ENCODE assay signal across 6 mouse cellular contexts in genomic region chr4:146517150-146517549, GRCm38 (mm10). TPM values are rescaled to one million over a fixed set of nuclear protein-coding genes. Genes with fewer than 3 reads are reported as not detected.
DNase-seq lines count a peak whose midpoint lies in the region; ATAC-seq and TF ChIP-seq lines count a peak whose summit lies in the region.
"Not testable (repeated sequence)": the region's sequence is repeated elsewhere in the genome, so short reads cannot be mapped to it uniquely, and the experiment has no call there.
"Had no signal": no experiment of that assay in that cellular context is flagged by ENCODE, and none has a peak within 500 bp of the region (broad histone marks: within the 10 kb centered on the region; RNA-seq: fewer than 3 reads in every experiment).

No protein-coding gene starts in this region.

- not testable (repeated sequence) for TF ChIP-seq EP300 in ES-Bruce4 (IDR thresholded peaks at IDR 0.05; ENCODE audit: insufficient read depth, low read depth, low read length)

- not testable (repeated sequence) for ATAC-seq in midbrain, embryonic 11.5 days (ENCODE audit: low FRiP score)

- H3K27ac ChIP-seq in ES-Bruce4 (ENCODE audit: insufficient read depth, low read length), result peak overlapping the region; percentile 36; the same call in 1 of the 2 replicates
- H3K27ac ChIP-seq in heart, embryonic 10.5 days; midbrain, embryonic 11.5 days (ENCODE audit: low read depth, low read length): not testable (repeated sequence)

- not testable (repeated sequence) for H3K4me1 ChIP-seq in ES-Bruce4 (ENCODE audit: control insufficient read depth, insufficient read depth, low read length); heart, embryonic 10.5 days; midbrain, embryonic 11.5 days (ENCODE audit: control insufficient read depth, insufficient read depth, low read length)

- TF ChIP-seq POLR2A in ES-Bruce4 (IDR thresholded peaks at IDR 0.05; ENCODE audit: insufficient read depth, low read length), result not testable (repeated sequence)

- not testable (repeated sequence) for H3K27me3 ChIP-seq in ES-Bruce4 (ENCODE audit: control insufficient read depth, insufficient read depth, low read length, poor library complexity, severe bottlenecking); heart, embryonic 10.5 days (ENCODE audit: insufficient read depth, poor library complexity, severe bottlenecking); midbrain, embryonic 11.5 days (ENCODE audit: control insufficient read depth, insufficient read depth, low read length)

- H3K9ac ChIP-seq in ES-Bruce4 (ENCODE audit: low read depth, poor library complexity, severe bottlenecking); midbrain, embryonic 11.5 days (ENCODE audit: low read length): not testable (repeated sequence)

- TF ChIP-seq CTCF in ES-Bruce4 (IDR thresholded peaks at IDR 0.05; ENCODE audit: low read depth, low read length), result not testable (repeated sequence)

- not testable (repeated sequence) for H3K4me2 ChIP-seq in midbrain, embryonic 11.5 days

- not testable (repeated sequence) for H3K4me3 ChIP-seq in ES-Bruce4 (ENCODE audit: low read depth, low read length); heart, embryonic 10.5 days; midbrain, embryonic 11.5 days (ENCODE audit: low read depth, low read length)

- 62% methylated on average over 2 of the region's 2 CpGs for WGBS in heart, embryonic 10.5 days
- WGBS in midbrain, embryonic 11.5 days, result 72% methylated on average over 2 of the region's 2 CpGs

- peak; percentile 70 for DNase-seq in heart, embryonic 10.5 days (ENCODE audit: low spot score)
- peak; percentile 65 for DNase-seq in midbrain, embryonic 11.5 days (ENCODE audit: low spot score, missing footprints)

- H3K9me3 ChIP-seq in ES-Bruce4 (replicated peaks; ENCODE audit: control insufficient read depth, insufficient read depth, low read length, poor library complexity, severe bottlenecking), result not testable (repeated sequence)
- peaks cover 56% of the 10 kb centered on the region for H3K9me3 ChIP-seq in heart, embryonic 10.5 days
- H3K9me3 ChIP-seq in midbrain, embryonic 11.5 days (ENCODE audit: control insufficient read depth, low read length), result peaks cover 48% of the 10 kb centered on the region

- H3K36me3 ChIP-seq in ES-Bruce4 (ENCODE audit: control insufficient read depth, insufficient read depth, low read length, poor library complexity, severe bottlenecking), result peaks cover 25% of the 10 kb centered on the region
- H3K36me3 ChIP-seq in heart, embryonic 10.5 days; midbrain, embryonic 11.5 days (ENCODE audit: control insufficient read depth, insufficient read depth, low read length): not testable (repeated sequence)

RNA-seq across cellular contexts. Expression of gene Zfp981, which starts 15.3 kb away (rescaled TPM):
- polyA plus RNA-seq in ES-Bruce4 (2011; ENCODE audit: insufficient read depth, insufficient read length, low read depth, missing spikeins), result 35.1 and 39.3 TPM in 2 replicates
- polyA plus RNA-seq in heart, embryonic 10.5 days (2016; fragmentation: Nextera tagmentation; extraction: Ambion mirVana), result 0.09 and 0.11 TPM in 2 replicates
- not detected in 2 replicates for polyA plus RNA-seq in midbrain, embryonic 11.5 days (2014; fragmentation: Nextera tagmentation; extraction: Ambion mirVana)
- polyA plus RNA-seq: adrenal gland, adult 2 months; CD4-positive, CD25-positive, alpha-beta regulatory T cell, adult 4 months; G1E had no signal

Comparison
In these comparisons a context has a peak if more than half of its experiments do, and no peak if none do; other contexts are left out.
1. RNA of gene Zfp981, which starts 15.3 kb away (polyA plus RNA-seq): 35.1 to 39.3 TPM in ES-Bruce4; 0.09 to 0.11 TPM in heart, embryonic 10.5 days and not detected in midbrain, embryonic 11.5 days; every median in the first group is over 10 times any median in the second.